Mouse (Mus musculus) heart, adult 2 months (tissue): ENCODE measurements at regions not wholly inside any gene's neighbourhood (a gene's known extent, or its start where the extent isn't known, plus 50 kb on each side); places are given as distances from the start of the nearest gene placed in this dataset.

Source experiments
- CTCF ChIP-seq: fragments of 200-600 bp; IDR thresholded peaks from 2 replicates; pipeline ENCODE4 v1.8.1; 2022; ENCODE audit warnings: antibody characterized with exemption, mild to moderate bottlenecking, moderate library complexity
- POLR2A ChIP-seq: fragments of 200-500 bp; IDR thresholded peaks from 2 replicates; pipeline ENCODE4 v1.6.1; 2011; ENCODE audit warnings: mild to moderate bottlenecking, low read depth, low read length, control low read depth; ENCODE audit not compliant: insufficient read depth

GRCm38 (mm10) chr17:79172328-79172727 is 120.6 kb downstream of the Qpct start:
- TF ChIP-seq CTCF (no peak), POLR2A (no peak)
